Mouse (Mus musculus) v-Abl transformed pro-B cells (cell line): ENCODE results near the gene Cd22.
"Not testable (repeated sequence)": the region's sequence is repeated elsewhere in the genome, so short reads cannot be mapped to it uniquely, and the experiment has no call there.

Source experiments
- in situ Hi-C, 2 experiments: fragments of 400-800 bp; cut with MboI; formaldehyde crosslinking; loops; one replicate each; pipeline ENCODE4 v1.15.1; 2025; ENCODE audit not compliant: unreplicated experiment in 2 of 2

The Cd22 gene

GRCm38 (mm10) chr7:30880176-30880575 is at the start of gene Cd22:
TSS of gene Cd22 (minus strand) at chr7:30880342.
- in situ Hi-C loops = no loop called here

GRCm38 (mm10) chr7:30924581-30924980 is 44.4 kb upstream of the Cd22 start, which contains the start of gene Hamp2:
TSS of gene Hamp2 (minus strand) at chr7:30924681.
- in situ Hi-C loops = not testable (repeated sequence)

GRCm38 (mm10) chr7:30924071-30924470 is 43.9 kb upstream of the Cd22 start:
- in situ Hi-C loops = no loop called here

GRCm38 (mm10) chr7:30922490-30922889 is 42.3 kb upstream of the Cd22 start:
- in situ Hi-C loops = not testable (repeated sequence)

- in situ Hi-C loops = no loop called here
Observed at GRCm38 (mm10) chr7:30920217-30920616, 40.1 kb upstream of the Cd22 start.

GRCm38 (mm10) chr7:30917219-30917618 is 37.1 kb upstream of the Cd22 start:
- in situ Hi-C loops = no loop called here

- in situ Hi-C loops = no loop called here
Observed at GRCm38 (mm10) chr7:30916713-30917112, 36.6 kb upstream of the Cd22 start.

GRCm38 (mm10) chr7:30914732-30915131 is 34.6 kb upstream of the Cd22 start, which contains the start of gene Mag:
TSS of gene Mag (minus strand) at chr7:30914873.
- in situ Hi-C loops = loop anchor here (5.0 kb wide), 1 partner anchor 117 kb away; no protein-coding TSS in a partner anchor

- in situ Hi-C loops = loop anchor here (5.0 kb wide), 1 partner anchor 112 kb away; no protein-coding TSS in a partner anchor
Observed at GRCm38 (mm10) chr7:30909773-30910172, 29.6 kb upstream of the Cd22 start.

- in situ Hi-C loops = no loop called here
Observed at GRCm38 (mm10) chr7:30908992-30909431, 28.9 kb upstream of the Cd22 start.

- in situ Hi-C loops = no loop called here
Observed at GRCm38 (mm10) chr7:30908277-30908991, 28.3 kb upstream of the Cd22 start.

GRCm38 (mm10) chr7:30904042-30904441 is 23.9 kb upstream of the Cd22 start:
- in situ Hi-C loops = loop anchor here in 1 of 2 experiments (5.0 kb wide), 1 partner anchor 42 kb away; the partner anchor contains the start of gene Ffar1

GRCm38 (mm10) chr7:30895217-30895616 is 15.1 kb upstream of the Cd22 start:
- in situ Hi-C loops = loop anchor here in 1 of 2 experiments (5.0 kb wide), 1 partner anchor 33 kb away; the partner anchor contains the start of gene Ffar1

- in situ Hi-C loops = loop anchor here in 1 of 2 experiments (5.0 kb wide), 1 partner anchor 80 kb away; no protein-coding TSS in a partner anchor
Observed at GRCm38 (mm10) chr7:30892515-30892914, 12.4 kb upstream of the Cd22 start.

- in situ Hi-C loops = loop anchor here in 1 of 2 experiments (5.0 kb wide), 1 partner anchor 79 kb away; no protein-coding TSS in a partner anchor
Observed at GRCm38 (mm10) chr7:30891746-30892145, 11.6 kb upstream of the Cd22 start.

- in situ Hi-C loops = loop anchor here in 1 of 2 experiments (5.0 kb wide), 1 partner anchor 78 kb away; no protein-coding TSS in a partner anchor
Observed at GRCm38 (mm10) chr7:30890681-30891080, 10.5 kb upstream of the Cd22 start.

GRCm38 (mm10) chr7:30888786-30889185 is 8.6 kb upstream of the Cd22 start:
- in situ Hi-C loops = no loop called here

- in situ Hi-C loops = no loop called here
Observed at GRCm38 (mm10) chr7:30887568-30888188, 7.5 kb upstream of the Cd22 start.

- in situ Hi-C loops = no loop called here
Observed at GRCm38 (mm10) chr7:30886852-30887251, 6.7 kb upstream of the Cd22 start.

- in situ Hi-C loops = no loop called here
Observed at GRCm38 (mm10) chr7:30884047-30884446, 3.9 kb upstream of the Cd22 start.

- in situ Hi-C loops = no loop called here
Observed at GRCm38 (mm10) chr7:30881367-30881766, 1.2 kb upstream of the Cd22 start.
